Mouse (Mus musculus): ENCODE results near the gene Pip4k2a.

- TF ChIP-seq CTCF (IDR thresholded peaks at IDR 0.05; ENCODE audit: borderline replicate concordance, insufficient read depth, low read depth, low read length) (no peak), POLR2A (IDR thresholded peaks at IDR 0.05; ENCODE audit: borderline replicate concordance, insufficient read depth, low read length) (no peak)
Observed at GRCm38 (mm10) chr2:18822711-18823110, 175.2 kb downstream of the Pip4k2a start.
